In the genomic region with DNA sequence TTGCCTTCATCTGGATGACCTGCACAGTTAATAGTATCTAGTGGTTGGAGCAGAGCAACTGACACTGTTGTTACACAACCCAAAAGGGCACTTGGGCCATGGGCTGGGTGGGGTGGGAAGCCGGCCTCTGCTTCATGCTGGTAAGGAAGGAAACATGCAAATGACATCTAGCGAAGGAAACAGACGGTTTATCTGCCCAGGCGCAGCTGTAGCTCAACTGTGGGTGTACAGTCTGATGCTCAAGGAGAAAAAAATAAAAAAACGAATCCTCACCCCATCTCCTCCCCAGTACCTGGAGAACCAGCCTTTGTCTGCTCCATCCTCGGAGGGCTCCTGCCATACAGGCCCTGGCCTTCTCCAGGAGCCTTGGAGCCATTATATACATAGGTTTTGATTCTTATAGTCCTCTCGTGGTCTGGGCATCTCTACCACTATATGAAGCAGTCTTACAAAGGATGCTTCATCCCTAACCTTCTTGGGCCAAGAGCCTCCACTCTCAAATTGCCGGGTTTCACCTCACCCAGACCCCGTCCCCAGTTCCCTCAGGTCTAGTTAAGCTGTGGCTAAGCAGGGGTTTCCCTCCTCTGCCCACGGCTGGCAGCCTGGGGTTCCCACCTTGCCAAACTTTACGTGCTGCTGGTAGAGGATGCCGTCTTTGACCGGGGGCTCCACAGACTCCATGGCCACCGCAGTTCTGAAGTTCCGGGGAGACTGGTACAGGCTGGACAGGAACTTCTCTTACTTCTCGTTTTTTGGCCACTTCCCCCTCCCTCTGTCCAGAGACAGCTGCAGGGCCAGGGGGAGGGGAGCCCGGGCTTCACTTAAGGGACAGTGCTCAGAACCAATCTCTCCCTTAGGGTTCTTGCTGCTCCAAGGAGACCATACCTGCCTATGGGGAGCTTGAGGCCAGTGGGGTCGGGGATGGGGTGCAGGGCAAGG, we compare ENCODE assay signal across 14 mouse cellular contexts. TPM values are rescaled to one million over a fixed set of nuclear protein-coding genes. Genes with fewer than 3 reads are reported as not detected.
DNase-seq lines count a peak whose midpoint lies in the region; ATAC-seq and TF ChIP-seq lines count a peak whose summit lies in the region.
"Had no signal": no experiment of that assay in that cellular context is flagged by ENCODE, and none has a peak within 500 bp of the region (broad histone marks: within the 10 kb centered on the region; RNA-seq: fewer than 3 reads in every experiment).

No protein-coding gene starts in this region.

- intact Hi-C loops in left cerebral cortex, adult 2 months (cut with DNase I) = no loop called here
- intact Hi-C loops in left cerebral cortex, postnatal 36 days (cut with DNase I) = no loop called here

- H3K4me2 ChIP-seq in liver, embryonic 15.5 days = peak overlapping the region; percentile 35
- H3K4me2 ChIP-seq: hindbrain, embryonic 12.5 days had no signal

- H3K27me3 ChIP-seq in liver, embryonic 15.5 days = no peaks in the 10 kb centered on the region
- H3K27me3 ChIP-seq: hindbrain, embryonic 12.5 days had no signal

- WGBS in liver, embryonic 15.5 days (ENCODE audit: insufficient replicate concordance) = 15% methylated on average over 18 of the region's 18 CpGs

- 0 out of 2 replicates have a peak overlapping the region, but pooled peaks have one; percentile 2 for H3K9ac ChIP-seq in liver, embryonic 15.5 days
- H3K9ac ChIP-seq: hindbrain, embryonic 12.5 days had no signal

- peaks cover 7% of the 10 kb centered on the region for H3K4me1 ChIP-seq in brown adipose tissue, adult 24 weeks (ENCODE audit: control insufficient read depth, insufficient read depth, insufficient read length, low read length)
- peaks cover 53% of the 10 kb centered on the region for H3K4me1 ChIP-seq in liver, embryonic 15.5 days (replicated peaks)

- peak; percentile 49 for ATAC-seq in liver, embryonic 15.5 days (ENCODE audit: insufficient read depth)

- DNase-seq in left cerebral cortex, adult 2 months (ENCODE audit: extremely low spot score in 1 of 2, low spot score in 2 of 2) = no peak
- DNase-seq in left cerebral cortex, postnatal 36 days (ENCODE audit: low spot score in 2 of 2) = no peak
- peak; percentile 48 to 64 for DNase-seq in spleen, postnatal 10 days (ENCODE audit: low spot score in 2 of 2)
- DNase-seq in yolk sac, embryonic 10.5 days (ENCODE audit: low spot score) = no peak
- DNase-seq in gastrocnemius, adult 8-10 months (ENCODE audit: low spot score in 2 of 2) = no peak
- DNase-seq in gastrocnemius, postnatal 25 days = no peak
- DNase-seq: adrenal gland, adult 2 months; kidney, postnatal 25 days; left cerebral cortex, postnatal 4 days; thymus, adult 18-20 months had no signal

- peak overlapping the region; percentile 63 for H3K27ac ChIP-seq in left cerebral cortex, adult 2 months
- H3K27ac ChIP-seq in brown adipose tissue, adult 24 weeks (replicated peaks; ENCODE audit: low read depth, low read length) = peak overlapping the region; percentile 56
- peak overlapping the region; percentile 76 for H3K27ac ChIP-seq in liver, embryonic 15.5 days (replicated peaks)
- H3K27ac ChIP-seq: hindbrain, embryonic 12.5 days had no signal

- H3K36me3 ChIP-seq in liver, embryonic 15.5 days (replicated peaks) = peaks cover 39% of the 10 kb centered on the region

- no peak overlapping the region for H3K4me3 ChIP-seq in left cerebral cortex, adult 2 months
- H3K4me3 ChIP-seq in brown adipose tissue, adult 24 weeks (ENCODE audit: insufficient read depth, low read depth, low read length) = peak overlapping the region; percentile 53
- peak overlapping the region; percentile 39 for H3K4me3 ChIP-seq in liver, embryonic 15.5 days (replicated peaks)
- H3K4me3 ChIP-seq: erythroblast, embryonic 14.5 days; hindbrain, embryonic 12.5 days had no signal

- no peaks in the 10 kb centered on the region for H3K9me3 ChIP-seq in liver, embryonic 15.5 days (replicated peaks)
- H3K9me3 ChIP-seq: hindbrain, embryonic 12.5 days had no signal

- no peak for TF ChIP-seq CTCF in left cerebral cortex, adult 2 months (IDR thresholded peaks at IDR 0.05)

RNA-seq across cellular contexts. Expression of a gene that starts 1.0 kb away (rescaled TPM):
- total RNA-seq in left cerebral cortex, adult 2 months (2021) = 10 to 100 TPM; 10.1 to 18.2 TPM
- total RNA-seq in left cerebral cortex, postnatal 36 days (2021) = 10 to 100 TPM in 1 of 2 experiments, 1 to 10 TPM in 1; 5.5 to 14.0 TPM
- 1.3 and 2.4 TPM in 2 replicates for polyA plus RNA-seq in brown adipose tissue, adult 24 weeks (2012; ENCODE audit: insufficient read depth, insufficient read length, missing spikeins)
- polyA plus RNA-seq in liver, embryonic 15.5 days (2015; fragmentation: Nextera tagmentation; extraction: Ambion mirVana) = 9.6 and 11.0 TPM in 2 replicates
- 1 to 10 TPM in 1 of 4 experiments, under 1 TPM in 3; 0.61 to 1.1 (median 0.79) TPM for total RNA-seq in gastrocnemius, adult 8-10 months (2022)
- total RNA-seq in gastrocnemius, postnatal 25 days (2021) = 1 to 10 TPM in 1 of 2 experiments, under 1 TPM in 1; 1.00 to 1.0 TPM

RNA-seq across cellular contexts. Expression of a gene that starts 8.4 kb away (rescaled TPM):
- total RNA-seq in left cerebral cortex, adult 2 months (2021) = 10 to 100 TPM; 63.7 to 65.7 TPM
- total RNA-seq in left cerebral cortex, postnatal 36 days (2021) = 10 to 100 TPM; 53.1 to 63.9 TPM
- 16.0 and 17.6 TPM in 2 replicates for polyA plus RNA-seq in brown adipose tissue, adult 24 weeks (2012; ENCODE audit: insufficient read depth, insufficient read length, missing spikeins)
- 23.6 and 24.3 TPM in 2 replicates for polyA plus RNA-seq in liver, embryonic 15.5 days (2015; fragmentation: Nextera tagmentation; extraction: Ambion mirVana)
- 10 to 100 TPM in 1 of 4 experiments, 1 to 10 TPM in 3; 8.3 to 12.2 (median 9.2) TPM for total RNA-seq in gastrocnemius, adult 8-10 months (2022)
- 1 to 10 TPM; 8.1 to 9.0 TPM for total RNA-seq in gastrocnemius, postnatal 25 days (2021)

RNA-seq across cellular contexts. Expression of a gene that starts 14.6 kb away (rescaled TPM):
- 100 to 1,000 TPM in 1 of 2 experiments, 10 to 100 TPM in 1; 94.9 to 114 TPM for total RNA-seq in left cerebral cortex, adult 2 months (2021)
- 100 to 1,000 TPM in 1 of 2 experiments, 10 to 100 TPM in 1; 82.1 to 101 TPM for total RNA-seq in left cerebral cortex, postnatal 36 days (2021)
- polyA plus RNA-seq in brown adipose tissue, adult 24 weeks (2012; ENCODE audit: insufficient read depth, insufficient read length, missing spikeins) = 8.0 and 16.1 TPM in 2 replicates
- 25.2 and 29.5 TPM in 2 replicates for polyA plus RNA-seq in liver, embryonic 15.5 days (2015; fragmentation: Nextera tagmentation; extraction: Ambion mirVana)
- total RNA-seq in gastrocnemius, adult 8-10 months (2022) = 100 to 1,000 TPM; 476 to 539 (median 493) TPM
- total RNA-seq in gastrocnemius, postnatal 25 days (2021) = 100 to 1,000 TPM; 544 to 627 TPM

RNA-seq across cellular contexts. Expression of a gene that starts 40.2 kb away (rescaled TPM):
- total RNA-seq in left cerebral cortex, adult 2 months (2021) = 100 to 1,000 TPM; 303 to 325 TPM
- 100 to 1,000 TPM; 247 to 314 TPM for total RNA-seq in left cerebral cortex, postnatal 36 days (2021)
- polyA plus RNA-seq in brown adipose tissue, adult 24 weeks (2012; ENCODE audit: insufficient read depth, insufficient read length, missing spikeins) = 7.6 and 8.3 TPM in 2 replicates
- polyA plus RNA-seq in liver, embryonic 15.5 days (2015; fragmentation: Nextera tagmentation; extraction: Ambion mirVana) = 7.5 and 7.6 TPM in 2 replicates
- 1 to 10 TPM; 2.9 to 4.0 (median 3.4) TPM for total RNA-seq in gastrocnemius, adult 8-10 months (2022)
- total RNA-seq in gastrocnemius, postnatal 25 days (2021) = 10 to 100 TPM; 10.3 to 16.1 TPM

RNA-seq across cellular contexts. Expression of a gene that starts 42.8 kb away (rescaled TPM):
- 10 to 100 TPM; 90.5 to 98.1 TPM for total RNA-seq in left cerebral cortex, adult 2 months (2021)
- 10 to 100 TPM; 61.1 to 99.5 TPM for total RNA-seq in left cerebral cortex, postnatal 36 days (2021)
- 4.4 and 9.7 TPM in 2 replicates for polyA plus RNA-seq in brown adipose tissue, adult 24 weeks (2012; ENCODE audit: insufficient read depth, insufficient read length, missing spikeins)
- 7.5 and 11.0 TPM in 2 replicates for polyA plus RNA-seq in liver, embryonic 15.5 days (2015; fragmentation: Nextera tagmentation; extraction: Ambion mirVana)
- total RNA-seq in gastrocnemius, adult 8-10 months (2022) = 10 to 100 TPM in 3 of 4 experiments, 1 to 10 TPM in 1; 7.8 to 14.0 (median 10.1) TPM
- 10 to 100 TPM; 11.4 to 11.7 TPM for total RNA-seq in gastrocnemius, postnatal 25 days (2021)

Comparison
In these comparisons a context has a peak if more than half of its experiments do, and no peak if none do; other contexts are left out.
1. DNase-seq: peak in spleen, postnatal 10 days (2 of 2); none in left cerebral cortex, adult 2 months (0 of 2), left cerebral cortex, postnatal 36 days (0 of 2), yolk sac, embryonic 10.5 days (single experiment), gastrocnemius, adult 8-10 months (0 of 2) and gastrocnemius, postnatal 25 days (single experiment).
2. RNA of a gene that starts 8.4 kb away (total RNA-seq): 63.7 to 65.7 TPM in left cerebral cortex, adult 2 months and 53.1 to 63.9 TPM in left cerebral cortex, postnatal 36 days; 8.3 to 12.2 TPM in gastrocnemius, adult 8-10 months and 8.1 to 9.0 TPM in gastrocnemius, postnatal 25 days; every median in the first group is over 4 times any median in the second.
3. RNA of a gene that starts 14.6 kb away (total RNA-seq): 544 to 627 TPM in gastrocnemius, postnatal 25 days and 476 to 539 TPM in gastrocnemius, adult 8-10 months; 94.9 to 114 TPM in left cerebral cortex, adult 2 months and 82.1 to 101 TPM in left cerebral cortex, postnatal 36 days; every median in the first group is over 4 times any median in the second.
4. Peak in every context shown above with its lines, with median percentiles within 50 percentile points of each other: H3K27ac ChIP-seq.